Mouse (Mus musculus) bone marrow, adult 2 months (tissue): ENCODE data around the gene Dbh. TPM values are rescaled to one million over a fixed set of nuclear protein-coding genes. Genes with fewer than 3 reads are reported as not detected.

ENCODE experiments used
- H3K27ac ChIP-seq: fragments of 200-500 bp; 2 replicates; pipeline ENCODE4 v1.5.1; 2012; ENCODE audit warnings: low read depth, mild to moderate bottlenecking, control low read depth, inconsistent platforms, low read length; ENCODE audit not compliant: control insufficient read depth, poor library complexity, insufficient read depth
- H3K4me1 ChIP-seq: fragments of 200-500 bp; 2 replicates; pipeline ENCODE4 v1.6.1; 2011; ENCODE audit warnings: low read length; ENCODE audit not compliant: control insufficient read depth, insufficient read depth
- H3K4me3 ChIP-seq: fragments of 200-500 bp; replicated peaks from 2 replicates; pipeline ENCODE3; 2011; ENCODE audit warnings: mild to moderate bottlenecking, low read depth, low read length, control low read depth; ENCODE audit not compliant: control insufficient read depth
- CTCF ChIP-seq: fragments of 200-500 bp; IDR thresholded peaks from 2 replicates; pipeline ENCODE4 v1.5.1; 2011; ENCODE audit warnings: low read length, control low read depth; ENCODE audit not compliant: control insufficient read depth, insufficient read depth
- POLR2A ChIP-seq: fragments of 200-500 bp; IDR thresholded peaks from 2 replicates; pipeline ENCODE4 v1.6.1; 2011; ENCODE audit warnings: low read depth, mild to moderate bottlenecking, control low read depth, low read length, borderline replicate concordance; ENCODE audit not compliant: control insufficient read depth
- WGBS: fragments of 180-500 bp; shearing (Covaris S2); methylation state at CpG from one replicate; pipeline ENCODE4 v1.1.7; 2018; 5-methylcytosine and 5-hydroxymethylcytosine counted together
- polyA plus RNA-seq: library from polyadenylated mRNA; stranded (reverse); fragments of >200 nt; gene quantifications from 2 replicates; pipeline ENCODE4 v1.2.4, GENCODE M21; 2011; ENCODE audit warnings: low replicate concordance; ENCODE audit not compliant: missing spikeins, insufficient read depth, insufficient read length

Dbh gene
- polyA plus RNA-seq, 1 experiment, result not detected

GRCm38 (mm10) chr2:27126496-27126895 is 38.5 kb upstream of the Dbh start:
- no peak overlapping the region for H3K4me3 ChIP-seq
- WGBS, result 66% methylated on average over 4 of the region's 4 CpGs
- H3K27ac ChIP-seq, result no peak overlapping the region
- H3K4me1 ChIP-seq, result no peaks in the 10 kb centered on the region; the same call in 1 of the 2 replicates
- no peak for TF ChIP-seq POLR2A
- TF ChIP-seq CTCF, result no peak

GRCm38 (mm10) chr2:27128990-27129389 is 36.0 kb upstream of the Dbh start:
- Histone ChIP-seq H3K27ac (no peak overlapping the region), H3K4me1 (no peaks in the 10 kb centered on the region; the same call in 1 of the 2 replicates), H3K4me3 (no peak overlapping the region)
- TF ChIP-seq POLR2A (no peak), CTCF (no peak)
- WGBS, result 24% methylated on average over 3 of the region's 3 CpGs

GRCm38 (mm10) chr2:27135935-27136334 is 29.1 kb upstream of the Dbh start:
- no peak overlapping the region for H3K4me3 ChIP-seq
- TF ChIP-seq POLR2A (no peak), CTCF (no peak)
- no peak overlapping the region for H3K27ac ChIP-seq
- WGBS, result 77% methylated on average over 5 of the region's 5 CpGs
- H3K4me1 ChIP-seq, result no peaks in the 10 kb centered on the region

- WGBS, result 62% methylated on average over 3 of the region's 3 CpGs
- no peak overlapping the region for H3K27ac ChIP-seq
- TF ChIP-seq CTCF (no peak), POLR2A (no peak)
- no peak overlapping the region for H3K4me3 ChIP-seq
- H3K4me1 ChIP-seq, result no peaks in the 10 kb centered on the region
Measured at GRCm38 (mm10) chr2:27136336-27136735, 28.7 kb upstream of the Dbh start.

GRCm38 (mm10) chr2:27136789-27137188 is 28.2 kb upstream of the Dbh start:
- no peaks in the 10 kb centered on the region; the same call in 1 of the 2 replicates for H3K4me1 ChIP-seq
- no peak overlapping the region for H3K27ac ChIP-seq
- TF ChIP-seq CTCF, result no peak
- TF ChIP-seq POLR2A, result no peak
- no peak overlapping the region for H3K4me3 ChIP-seq
- 56% methylated on average over 1 of the region's 1 CpGs for WGBS

GRCm38 (mm10) chr2:27138356-27138755 is 26.7 kb upstream of the Dbh start:
- TF ChIP-seq CTCF (no peak), POLR2A (no peak)
- Histone ChIP-seq H3K27ac (no peak overlapping the region), H3K4me1 (no peaks in the 10 kb centered on the region; the same call in 1 of the 2 replicates), H3K4me3 (no peak overlapping the region)
- 32% methylated on average over 4 of the region's 4 CpGs for WGBS

- H3K4me3 ChIP-seq, result no peak within 1 kb of the TSS
- no peak within 1 kb of the TSS for H3K27ac ChIP-seq
- H3K4me1 ChIP-seq, result no peaks in the 10 kb centered on the region; the same call in 1 of the 2 replicates
- TF ChIP-seq CTCF (no peak), POLR2A (no peak)
- 3% methylated on average over 62 of the region's 62 CpGs for WGBS
Measured at GRCm38 (mm10) chr2:27141950-27142693, 22.9 kb upstream of the Dbh start, which contains the start of gene Fam163b. Gene Fam163b, minus strand, starts transcription at chr2:27142491.

- Histone ChIP-seq H3K27ac (no peak overlapping the region), H3K4me1 (no peaks in the 10 kb centered on the region; the same call in 1 of the 2 replicates), H3K4me3 (no peak overlapping the region)
- 60% methylated on average over 2 of the region's 2 CpGs for WGBS
- TF ChIP-seq POLR2A (no peak), CTCF (no peak)
Measured at GRCm38 (mm10) chr2:27144957-27145356, 20.1 kb upstream of the Dbh start.
